Mouse (Mus musculus) stomach, postnatal 0 days (tissue): Measurements from ENCODE around the gene Csrp1.

ENCODE experiments used
- CTCF ChIP-seq: IDR thresholded peaks from 2 replicates; pipeline ENCODE4 v1.5.1; 2016; ENCODE audit warnings: antibody characterized with exemption, low read depth, mild to moderate bottlenecking, moderate library complexity
- EP300 ChIP-seq: optimal IDR thresholded peaks from 2 replicates; pipeline ENCODE3; 2016; ENCODE audit warnings: antibody characterized with exemption

GRCm38 (mm10) chr1:135734225-135734937 is 14.5 kb downstream of the Csrp1 start:
- TF ChIP-seq CTCF, result peak; percentile 19; the same call in 1 of the 2 replicates
- TF ChIP-seq EP300, result no peak
